ENCODE assay signal across 30 mouse cellular contexts in the genomic region with DNA sequence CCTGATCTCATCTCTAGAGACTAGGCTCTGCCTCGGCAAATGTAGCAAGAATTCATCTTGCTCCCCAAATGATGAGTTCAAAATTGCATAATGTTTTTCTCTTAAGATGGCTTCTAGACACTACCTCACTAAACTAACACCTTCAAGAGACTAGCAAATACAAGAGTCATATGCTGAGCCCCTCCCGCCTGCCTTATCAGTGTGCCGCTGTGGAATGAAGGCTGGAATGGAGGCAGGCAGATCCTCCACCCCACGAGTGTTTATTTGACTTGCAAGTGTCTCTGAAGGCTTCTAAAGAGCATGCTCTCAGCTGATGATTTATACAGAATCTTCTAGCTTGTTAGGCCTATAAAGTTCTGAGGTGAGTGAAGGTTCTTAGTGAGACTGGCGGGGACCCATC. TPM values are rescaled to one million over a fixed set of nuclear protein-coding genes. Genes with fewer than 3 reads are reported as not detected.
DNase-seq lines count a peak whose midpoint lies in the region; ATAC-seq and TF ChIP-seq lines count a peak whose summit lies in the region.
"Had no signal": no experiment of that assay in that cellular context is flagged by ENCODE, and none has a peak within 500 bp of the region (broad histone marks: within the 10 kb centered on the region; RNA-seq: fewer than 3 reads in every experiment).

No protein-coding gene starts in this region.

- peak; percentile 88 for ATAC-seq in lung, postnatal 0 days
- no peak for ATAC-seq in inflammation-experienced regulatory T-cells, adult 6 months
- ATAC-seq: activated CD4-positive, CD25-positive, alpha-beta regulatory T cell, adult 4 months; CD4-positive, CD25-positive, alpha-beta regulatory T cell, adult 4 months; forebrain, embryonic 14.5 days; Patski had no signal

- TF ChIP-seq CTCF in lung, postnatal 0 days (IDR thresholded peaks at IDR 0.05): no peak
- TF ChIP-seq CTCF in thymus, adult 2 months (IDR thresholded peaks at IDR 0.05; ENCODE audit: borderline replicate concordance, control insufficient read depth, extremely low read depth, insufficient read depth, low read length, poor library complexity): no peak

- peak; percentile 96 for TF ChIP-seq EP300 in lung, postnatal 0 days (IDR thresholded peaks at IDR 0.05)

- TF ChIP-seq POLR2A in thymus, adult 2 months (IDR thresholded peaks at IDR 0.05; ENCODE audit: control insufficient read depth, extremely low read depth, insufficient read depth, low read length, poor library complexity): no peak

- H3K9me3 ChIP-seq in lung, postnatal 0 days (ENCODE audit: low read length): no peaks in the 10 kb centered on the region
- H3K9me3 ChIP-seq: embryonic facial prominence, embryonic 13.5 days; embryonic facial prominence, embryonic 15.5 days; forebrain, embryonic 10.5 days; forebrain, embryonic 12.5 days; G1E had no signal

- no peaks in the 10 kb centered on the region for H3K27me3 ChIP-seq in lung, postnatal 0 days (replicated peaks; ENCODE audit: insufficient read depth, low read length)
- no peaks in the 10 kb centered on the region for H3K27me3 ChIP-seq in thymus, adult 2 months (ENCODE audit: control insufficient read depth, insufficient read depth, low read length)
- H3K27me3 ChIP-seq: CH12.LX; embryonic facial prominence, embryonic 13.5 days; embryonic facial prominence, embryonic 15.5 days; forebrain, embryonic 12.5 days had no signal

- no peaks in the 10 kb centered on the region for H3K36me3 ChIP-seq in lung, postnatal 0 days (ENCODE audit: insufficient read depth, low read length)
- H3K36me3 ChIP-seq in thymus, adult 2 months (ENCODE audit: control insufficient read depth, insufficient read depth, low read length): no peaks in the 10 kb centered on the region
- H3K36me3 ChIP-seq: embryonic facial prominence, embryonic 13.5 days; embryonic facial prominence, embryonic 15.5 days; forebrain, embryonic 10.5 days; forebrain, embryonic 12.5 days; G1E had no signal

- peak; percentile 58 to 66 for DNase-seq in lung, adult 18-20 months
- no peak for DNase-seq in lung, postnatal 14 days
- DNase-seq in lung, postnatal 0 days (ENCODE audit: low spot score): peak; percentile 27
- peak; percentile 45 for DNase-seq in lung, postnatal 25 days (ENCODE audit: low spot score)
- DNase-seq in lung, postnatal 4 days: peak; percentile 14 to 56
- DNase-seq in layer of hippocampus, postnatal 10 days (ENCODE audit: low spot score in 2 of 2): no peak
- no peak for DNase-seq in thymus, adult 2 months
- DNase-seq: adrenal gland, adult 2 months; adrenal gland, postnatal 10 days; adrenal gland, postnatal 25 days; B cell, adult 2 months; cerebellum, adult 11 months; cerebellum, adult 18-20 months; cerebellum, adult 8-10 months; cerebellum, adult 9-11 months; cerebellum, postnatal 14 days; cerebellum, postnatal 36 days; embryo, embryonic 11 days had no signal

- H3K4me2 ChIP-seq in lung, postnatal 0 days (replicated peaks; ENCODE audit: low read depth, low read length): no peak overlapping the region
- H3K4me2 ChIP-seq: embryonic facial prominence, embryonic 13.5 days; embryonic facial prominence, embryonic 15.5 days; forebrain, embryonic 12.5 days had no signal

- H3K4me3 ChIP-seq in lung, postnatal 0 days (ENCODE audit: low read depth, low read length): no peak overlapping the region
- no peak overlapping the region for H3K4me3 ChIP-seq in thymus, adult 2 months (ENCODE audit: control insufficient read depth, insufficient read depth, low read length)
- H3K4me3 ChIP-seq: embryonic facial prominence, embryonic 13.5 days; embryonic facial prominence, embryonic 15.5 days; erythroblast, embryonic 14.5 days; forebrain, embryonic 10.5 days; forebrain, embryonic 12.5 days had no signal

- H3K4me1 ChIP-seq in lung, postnatal 0 days (ENCODE audit: insufficient read depth, low read depth, low read length): no peaks in the 10 kb centered on the region
- H3K4me1 ChIP-seq in thymus, adult 2 months (replicated peaks; ENCODE audit: control insufficient read depth, insufficient read depth, low read length): no peaks in the 10 kb centered on the region
- H3K4me1 ChIP-seq: embryonic facial prominence, embryonic 13.5 days; embryonic facial prominence, embryonic 15.5 days; forebrain, embryonic 10.5 days; forebrain, embryonic 12.5 days had no signal

- 38% methylated on average over 5 of the region's 5 CpGs for WGBS in lung, postnatal 0 days
- 90% methylated on average over 5 of the region's 5 CpGs for WGBS in thymus, adult 2 months

- no peak overlapping the region for H3K9ac ChIP-seq in lung, postnatal 0 days (replicated peaks; ENCODE audit: low read depth)
- H3K9ac ChIP-seq: embryonic facial prominence, embryonic 13.5 days; embryonic facial prominence, embryonic 15.5 days; forebrain, embryonic 12.5 days had no signal

- H3K27ac ChIP-seq in lung, postnatal 0 days (ENCODE audit: low read length): no peak overlapping the region
- H3K27ac ChIP-seq in thymus, adult 2 months (ENCODE audit: control insufficient read depth, insufficient read depth, low read length): no peak overlapping the region
- H3K27ac ChIP-seq: embryonic facial prominence, embryonic 13.5 days; embryonic facial prominence, embryonic 15.5 days; forebrain, embryonic 10.5 days; forebrain, embryonic 12.5 days had no signal

RNA-seq across cellular contexts. Expression of a gene that starts 11.4 kb away (rescaled TPM):
- 0.73 and 1.0 TPM in 2 replicates for polyA plus RNA-seq in lung, postnatal 0 days (2015; fragmentation: Nextera tagmentation; extraction: Ambion mirVana)
- 100 to 1,000 TPM; 154 to 191 (median 177) TPM for polyA plus RNA-seq in inflammation-experienced regulatory T-cells, adult 6 months (2017; shearing (Covaris generic))
- total RNA-seq in layer of hippocampus, postnatal 10 days (2021): 1 to 10 TPM; 1.6 to 2.0 TPM
- 7.8 and 8.8 TPM in 2 replicates for polyA plus RNA-seq in thymus, adult 2 months (2012; rRNA removed)
- polyA plus RNA-seq: adrenal gland, adult 2 months; erythroblast, embryonic 14.5 days; G1E; Patski had no signal

RNA-seq across cellular contexts. Expression of a gene that starts 59.7 kb away (rescaled TPM):
- 108 and 132 TPM in 2 replicates for polyA plus RNA-seq in lung, postnatal 0 days (2015; fragmentation: Nextera tagmentation; extraction: Ambion mirVana)
- 1 to 10 TPM in 1 of 3 experiments, under 1 TPM in 1, not detected in 1; 0.41 to 1.3 TPM for polyA plus RNA-seq in inflammation-experienced regulatory T-cells, adult 6 months (2017; shearing (Covaris generic))
- total RNA-seq in layer of hippocampus, postnatal 10 days (2021): 10 to 100 TPM; 40.4 to 52.1 TPM
- 2.2 and 3.3 TPM in 2 replicates for polyA plus RNA-seq in thymus, adult 2 months (2012; rRNA removed)
- polyA plus RNA-seq: erythroblast, embryonic 14.5 days; G1E had no signal

Comparison
In these comparisons a context has a peak if more than half of its experiments do, and no peak if none do; other contexts are left out.
1. DNase-seq: peak in lung, adult 18-20 months (2 of 2), lung, postnatal 0 days (single experiment), lung, postnatal 25 days (single experiment) and lung, postnatal 4 days (2 of 2); none in lung, postnatal 14 days (single experiment), layer of hippocampus, postnatal 10 days (0 of 2) and thymus, adult 2 months (single experiment).
2. RNA of a gene that starts 11.4 kb away (polyA plus RNA-seq): 154 to 191 TPM in inflammation-experienced regulatory T-cells, adult 6 months; 7.8 to 8.8 TPM in thymus, adult 2 months and 0.73 to 1.0 TPM in lung, postnatal 0 days; every median in the first group is over 10 times any median in the second.
3. RNA of a gene that starts 59.7 kb away (polyA plus RNA-seq): 108 to 132 TPM in lung, postnatal 0 days; 2.2 to 3.3 TPM in thymus, adult 2 months and 0.41 to 1.3 TPM in inflammation-experienced regulatory T-cells, adult 6 months; every median in the first group is over 10 times any median in the second.